Mouse (Mus musculus) left cerebral cortex, adult 11 months (tissue): ENCODE data around the gene Celf2.

Source experiments
- DNase-seq: peaks from one replicate; pipeline ENCODE4 v3.0.0; 2022; ENCODE audit warnings: low spot score

Gene Celf2

GRCm38 (mm10) chr2:6871281-6872130 is 637.9 kb downstream of the Celf2 start:
- no peak for DNase-seq

DNA sequence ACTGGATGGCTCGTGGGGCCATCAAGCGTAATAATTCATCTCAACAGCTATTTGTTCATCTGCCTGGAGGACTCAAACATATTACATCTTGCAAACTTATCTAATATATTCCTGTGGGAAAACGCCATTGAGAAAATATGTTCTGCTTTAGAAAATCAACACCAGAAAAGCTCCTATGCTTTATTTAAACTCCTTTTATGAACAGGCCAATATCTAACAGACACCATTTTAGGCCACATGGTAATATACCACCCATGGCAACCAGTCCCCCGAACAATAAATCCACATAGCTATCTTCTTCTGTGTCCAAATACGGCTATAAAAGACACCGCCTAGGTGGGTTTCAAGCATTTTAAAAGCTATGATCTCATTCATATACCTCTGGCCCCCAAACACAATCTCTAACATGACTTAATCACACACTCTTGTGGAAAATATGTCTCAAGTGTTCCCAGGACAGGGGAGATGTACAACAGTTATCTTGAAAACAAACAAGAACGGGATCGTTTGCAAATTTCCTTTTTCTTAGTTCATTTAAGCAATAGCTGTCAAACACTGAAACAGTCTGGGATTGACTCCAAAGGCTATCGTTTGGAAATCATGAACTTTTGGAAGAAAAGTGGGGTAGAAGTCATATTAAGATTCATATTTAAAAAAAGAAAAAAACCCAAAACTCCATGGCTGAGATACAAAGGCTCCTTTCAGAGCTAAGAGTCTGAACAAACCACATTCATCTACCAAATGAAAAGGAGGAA is 639.2 kb downstream of the Celf2 start:
- no peak for DNase-seq

- DNase-seq = no peak
These were observed 642.1 kb downstream of the Celf2 start for GRCm38 (mm10) chr2:6867297-6867696.

- DNase-seq = no peak
These were observed 643.6 kb downstream of the Celf2 start for GRCm38 (mm10) chr2:6865785-6866184.

DNA sequence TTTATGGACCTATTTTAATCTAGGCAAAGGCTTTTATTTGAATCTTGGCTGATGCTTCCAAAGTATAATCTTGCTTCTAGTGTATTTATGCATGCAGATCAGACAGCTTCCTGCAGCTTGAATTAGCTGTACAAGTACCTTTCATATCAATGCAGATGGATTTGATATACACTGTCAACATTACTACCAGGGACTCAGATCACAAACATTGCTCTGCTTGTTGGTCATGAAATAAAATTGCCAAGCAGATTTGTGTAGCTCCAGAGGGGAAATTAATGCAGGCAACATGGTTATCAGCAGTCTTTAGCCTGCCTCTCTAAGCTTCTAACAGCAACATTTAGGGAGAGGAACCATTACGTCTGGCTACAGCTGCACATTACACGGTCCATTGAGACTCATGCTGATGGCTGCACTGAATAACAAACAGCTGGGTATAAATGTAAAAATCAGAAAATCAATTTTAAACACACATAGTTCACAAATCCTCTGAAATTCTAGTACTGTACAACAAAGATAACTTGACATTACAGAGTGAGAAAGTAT is 659.2 kb downstream of the Celf2 start:
- DNase-seq = no peak

DNA sequence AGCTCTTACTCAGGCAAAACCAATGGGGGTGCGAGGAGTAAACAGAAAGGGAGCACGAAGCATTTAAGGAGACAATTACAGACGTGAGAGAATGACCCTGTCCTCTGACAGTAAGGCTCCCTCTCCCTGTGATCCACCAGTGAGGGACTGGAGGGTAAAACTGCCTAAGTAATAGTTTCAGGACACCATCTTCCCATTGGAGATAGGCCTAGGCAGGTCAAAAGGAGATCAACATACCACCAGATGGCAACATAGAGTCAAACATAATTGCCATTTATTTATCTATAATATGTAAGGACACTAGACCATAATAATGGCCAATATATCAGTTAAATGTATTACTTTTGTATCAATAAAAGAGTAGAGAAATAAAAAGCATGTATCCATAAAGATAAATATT is 660.0 kb downstream of the Celf2 start:
- no peak for DNase-seq

DNA sequence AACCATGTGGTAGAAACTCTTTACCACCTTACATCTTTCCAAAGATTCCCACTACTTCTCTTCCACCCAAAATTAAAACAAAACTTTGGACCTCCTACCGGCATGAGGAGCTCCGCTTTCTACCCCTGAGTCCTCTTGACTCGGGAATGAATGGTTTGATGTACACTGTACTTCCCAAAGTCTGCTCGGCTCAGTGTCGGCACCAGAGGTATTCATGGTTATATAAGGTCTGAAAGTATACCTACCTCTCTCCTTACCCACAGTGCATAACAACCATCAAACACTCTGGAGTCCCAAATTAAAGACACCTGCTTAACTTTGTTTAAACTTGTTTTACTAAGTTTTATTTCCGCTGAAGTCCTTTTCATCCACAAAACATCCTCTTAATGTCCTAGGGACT is 679.3 kb downstream of the Celf2 start:
- DNase-seq = no peak

- no peak for DNase-seq
These were observed 681.8 kb downstream of the Celf2 start for GRCm38 (mm10) chr2:6827583-6827982.

- DNase-seq = no peak
These were observed 686.3 kb downstream of the Celf2 start for GRCm38 (mm10) chr2:6823021-6823420.

DNA sequence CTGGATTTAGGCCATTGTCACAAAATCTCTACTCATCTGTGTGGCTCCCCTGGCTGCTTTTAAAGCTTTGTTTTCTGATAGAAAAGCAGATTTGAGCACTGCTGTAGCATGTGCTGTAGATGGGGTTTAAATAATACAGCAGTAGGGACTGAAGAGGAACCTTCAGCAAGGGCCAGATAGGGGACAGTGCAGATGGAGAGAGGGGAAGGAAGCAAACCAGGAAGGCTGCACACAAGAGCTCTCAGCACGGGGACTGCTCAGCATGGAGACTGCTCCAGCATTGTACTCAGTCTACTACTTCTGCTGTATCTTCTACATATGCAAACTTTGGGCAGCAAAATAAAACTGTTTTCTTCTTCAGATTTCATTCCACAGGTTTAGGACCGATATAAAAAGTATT is 687.8 kb downstream of the Celf2 start:
- DNase-seq = no peak

DNA sequence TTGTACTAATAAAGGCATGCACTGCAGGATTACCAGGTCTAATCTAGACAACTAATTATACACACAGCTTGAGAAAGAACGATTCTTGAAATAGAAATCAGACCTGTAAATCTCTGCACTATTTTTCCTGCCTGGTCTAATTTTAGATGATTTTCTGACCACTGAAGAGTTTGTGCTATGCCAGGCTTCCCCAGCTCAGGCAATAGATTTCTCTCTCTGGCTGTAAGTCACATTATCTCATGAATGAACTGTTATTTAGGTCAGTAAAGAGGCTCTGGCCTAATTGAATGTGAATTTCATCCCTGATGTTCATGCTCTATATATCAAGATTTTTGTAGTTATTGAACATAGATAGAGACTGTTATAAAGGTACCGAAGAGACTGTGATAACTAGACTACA is 694.1 kb downstream of the Celf2 start:
- no peak for DNase-seq

DNA sequence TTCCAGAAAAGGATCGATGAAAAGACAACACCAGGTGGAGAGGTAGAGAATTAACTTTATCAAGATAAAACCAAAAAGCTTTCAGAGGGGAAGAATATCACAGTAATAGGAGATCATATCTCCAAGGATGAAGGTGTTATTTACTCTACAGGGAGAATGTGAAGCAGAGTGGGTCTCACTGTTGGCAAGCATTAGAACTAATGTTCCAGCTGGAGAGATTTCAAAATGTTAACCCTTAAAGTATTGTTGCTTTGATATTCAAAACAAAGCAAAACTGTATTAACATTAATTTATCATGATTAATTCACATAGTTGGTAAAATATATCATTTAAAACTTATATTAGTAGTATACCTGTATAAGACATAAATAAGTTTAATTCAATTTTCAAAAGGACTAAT is 700.6 kb downstream of the Celf2 start:
- no peak for DNase-seq

GRCm38 (mm10) chr2:6796754-6797153 is 712.6 kb downstream of the Celf2 start:
- no peak for DNase-seq

DNA sequence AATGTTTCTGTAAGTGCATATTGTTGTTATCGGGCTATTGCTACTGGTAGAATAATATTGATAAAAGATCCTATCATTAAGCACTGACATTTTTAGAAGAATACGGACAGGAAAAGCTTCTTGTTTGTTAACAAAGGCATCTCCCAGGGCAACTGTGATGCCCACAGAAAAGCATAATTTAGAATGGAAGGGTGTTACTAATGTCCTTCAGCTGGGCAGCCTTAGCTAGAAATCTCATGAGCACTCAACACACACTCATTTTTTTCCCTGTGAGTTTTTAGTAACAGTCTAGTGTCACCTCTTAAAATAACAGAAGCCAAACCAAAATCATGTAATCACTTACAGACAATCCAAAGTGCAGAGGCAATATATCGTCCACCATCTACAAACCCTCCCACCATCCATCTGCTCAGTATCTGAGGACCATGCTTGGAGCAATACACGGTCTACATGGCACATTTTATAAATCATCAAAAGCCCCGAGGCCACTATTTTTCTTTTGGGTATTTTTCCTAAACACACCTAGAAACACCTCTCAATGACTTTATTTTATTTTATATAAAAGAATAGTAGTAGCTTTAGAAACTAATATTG is 713.3 kb downstream of the Celf2 start:
- DNase-seq = no peak

GRCm38 (mm10) chr2:6794858-6795257 is 714.5 kb downstream of the Celf2 start:
- no peak for DNase-seq

DNA sequence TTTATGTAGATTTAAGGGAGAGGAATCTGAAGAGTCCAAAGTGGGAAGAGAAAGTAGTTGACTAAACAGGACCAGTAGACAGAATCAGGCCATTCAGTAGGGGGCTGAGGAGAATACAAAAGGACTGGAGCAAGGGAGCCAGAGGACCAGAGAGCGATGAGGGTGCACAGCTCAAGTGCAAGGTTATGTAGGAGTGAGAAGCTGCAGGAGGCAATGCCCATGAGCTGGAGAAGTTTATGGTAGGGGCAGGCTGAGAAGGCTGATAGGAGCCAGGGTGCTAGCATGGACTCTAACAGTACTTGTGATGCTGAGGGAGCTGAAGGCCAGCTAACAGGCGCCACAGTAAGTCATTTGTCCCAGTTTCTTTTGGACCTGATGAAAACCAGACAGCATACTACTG is 718.5 kb downstream of the Celf2 start:
- no peak for DNase-seq

GRCm38 (mm10) chr2:6786494-6787144 is 722.7 kb downstream of the Celf2 start:
- DNase-seq = no peak

DNA sequence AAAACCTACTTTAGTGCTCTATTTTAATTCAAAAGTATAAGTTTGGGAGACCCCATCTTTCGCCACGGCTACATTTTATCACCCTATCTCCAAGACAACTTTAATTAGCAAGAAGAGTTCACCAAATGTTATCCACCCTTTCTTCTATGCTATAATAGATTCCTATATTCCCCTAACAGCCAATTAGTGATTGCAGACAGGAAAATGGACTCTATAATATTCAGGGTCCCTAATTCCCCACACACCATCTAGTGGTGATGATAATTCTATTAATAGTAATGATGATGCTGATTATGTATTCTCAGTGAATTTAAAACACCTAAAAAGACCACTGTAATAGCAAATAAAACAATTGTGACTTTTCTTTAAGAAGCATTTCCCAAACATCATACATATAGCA is 739.1 kb downstream of the Celf2 start:
- DNase-seq = no peak

- no peak for DNase-seq
These were observed 747.0 kb downstream of the Celf2 start for GRCm38 (mm10) chr2:6762381-6762780.

DNA sequence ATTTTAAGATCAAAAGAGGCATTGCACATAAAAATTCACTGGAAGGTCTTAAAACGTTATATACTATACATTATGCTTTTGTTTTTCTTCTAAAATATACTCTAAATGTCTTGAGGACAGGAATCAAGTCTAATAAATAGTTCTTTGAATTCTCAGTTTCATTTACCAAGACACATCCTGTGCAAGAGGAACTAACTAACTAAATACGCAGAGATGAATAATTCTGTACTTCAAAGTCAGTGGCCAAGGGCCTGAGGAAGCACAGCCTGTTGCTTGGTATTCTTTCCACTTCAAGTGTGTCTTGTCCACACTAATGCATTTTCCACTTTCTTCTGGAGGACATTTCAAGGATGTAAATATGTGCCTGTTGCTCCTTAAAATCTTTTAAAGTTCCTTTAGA is 766.2 kb downstream of the Celf2 start:
- no peak for DNase-seq

GRCm38 (mm10) chr2:6739998-6740668 is 769.2 kb downstream of the Celf2 start:
- DNase-seq = no peak

DNA sequence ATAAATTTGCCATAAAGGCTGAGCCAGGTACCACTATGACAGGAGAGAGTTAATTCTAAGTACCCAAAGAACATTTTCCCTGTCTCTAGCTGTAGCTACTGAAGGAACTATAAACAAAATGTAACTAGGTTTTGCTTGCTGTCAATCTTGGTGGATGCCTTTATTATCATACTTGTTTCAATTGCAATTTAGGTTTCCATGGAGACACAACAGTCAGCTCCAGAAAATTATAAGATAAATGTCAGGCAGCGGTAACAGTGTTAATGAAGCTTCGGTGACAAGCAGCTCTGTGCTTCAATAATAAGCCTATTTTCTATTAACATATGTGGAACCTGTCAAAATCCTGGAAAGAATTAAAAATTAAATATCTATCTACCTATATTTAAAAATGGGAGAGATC is 777.3 kb downstream of the Celf2 start:
- DNase-seq = no peak
